Mouse (Mus musculus) heart, postnatal 4 days (tissue): ENCODE results near the gene Ifnlr1. TPM values are rescaled to one million over a fixed set of nuclear protein-coding genes. Genes with fewer than 3 reads are reported as not detected.
"Not testable (repeated sequence)": the region's sequence is repeated elsewhere in the genome, so short reads cannot be mapped to it uniquely, and the experiment has no call there.

ENCODE experiments used
- DNase-seq: peaks from one replicate; pipeline ENCODE4 v3.0.0; 2021
- total RNA-seq, 2 experiments: library from RNA; stranded (reverse); gene quantifications; 2 replicates each; pipeline ENCODE4 v1.2.3; 2021

Gene Ifnlr1
- total RNA-seq, 2 experiments from 2014 or later, result 2.3 to 3.2 TPM

- DNase-seq, result no peak
These were observed 474 bp downstream of the Ifnlr1 start for GRCm38 (mm10) chr4:135686568-135686953.

DNA sequence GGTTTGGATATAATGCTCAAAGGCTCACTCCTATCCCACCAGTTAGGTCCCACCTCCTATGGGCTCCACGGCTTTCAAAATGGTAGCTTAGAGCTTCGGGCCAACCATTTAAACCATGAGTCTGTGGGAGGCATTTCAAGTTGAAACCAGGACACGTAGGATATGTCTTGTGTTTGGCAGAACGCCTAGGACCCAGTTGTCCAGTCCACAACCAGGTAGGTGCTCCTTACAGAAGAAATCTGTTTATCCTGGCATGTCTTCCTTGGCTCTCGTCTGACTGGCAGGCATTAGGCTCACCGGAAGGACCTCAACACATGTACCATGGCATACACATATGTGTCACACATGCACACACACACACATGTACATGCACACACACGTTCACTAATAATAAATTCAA is 3.7 kb downstream of the Ifnlr1 start:
- DNase-seq, result no peak

DNA sequence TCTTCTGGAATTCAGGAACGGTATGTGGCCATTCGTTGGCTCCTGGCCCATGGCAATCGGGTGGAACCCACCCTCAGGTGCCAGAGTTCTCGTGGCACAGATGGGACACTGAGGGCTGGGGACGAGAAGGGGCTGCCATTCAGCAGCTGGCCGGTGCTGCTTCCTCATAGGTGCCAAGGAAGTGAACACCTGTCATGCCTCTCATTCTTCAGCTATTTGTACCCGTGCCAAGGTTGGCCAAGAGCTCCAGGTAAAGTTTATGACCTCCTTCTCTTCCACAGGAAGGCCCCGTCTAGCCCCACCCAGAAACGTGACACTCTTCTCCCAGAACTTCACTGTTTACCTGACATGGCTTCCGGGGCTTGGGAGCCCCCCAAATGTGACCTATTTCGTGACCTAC is 4.2 kb downstream of the Ifnlr1 start:
- no peak for DNase-seq

- no peak for DNase-seq
These were observed 6.8 kb downstream of the Ifnlr1 start for GRCm38 (mm10) chr4:135692916-135693315.

- no peak for DNase-seq
These were observed 12.4 kb downstream of the Ifnlr1 start for GRCm38 (mm10) chr4:135698498-135698897.

GRCm38 (mm10) chr4:135703497-135703896 is 17.4 kb downstream of the Ifnlr1 start:
- no peak for DNase-seq

DNA sequence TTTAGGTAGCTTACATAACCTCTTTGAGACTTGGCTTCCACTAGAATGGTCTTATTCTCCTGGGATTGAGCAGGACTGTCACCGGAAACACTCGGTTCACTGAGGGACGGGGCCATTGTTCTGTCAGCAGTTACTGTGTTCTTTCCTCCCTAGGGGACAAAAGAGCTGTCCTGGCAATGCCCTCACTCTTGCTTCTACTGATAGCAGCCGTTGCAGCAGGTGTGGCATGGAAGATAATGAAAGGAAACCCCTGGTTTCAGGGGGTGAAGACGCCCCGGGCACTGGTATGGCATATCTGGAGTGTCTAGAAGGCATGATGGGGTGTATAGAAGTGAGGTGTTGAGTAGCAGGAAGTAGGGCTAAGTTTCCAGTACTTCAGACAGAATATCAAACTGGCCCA is 17.9 kb downstream of the Ifnlr1 start:
- no peak for DNase-seq

DNA sequence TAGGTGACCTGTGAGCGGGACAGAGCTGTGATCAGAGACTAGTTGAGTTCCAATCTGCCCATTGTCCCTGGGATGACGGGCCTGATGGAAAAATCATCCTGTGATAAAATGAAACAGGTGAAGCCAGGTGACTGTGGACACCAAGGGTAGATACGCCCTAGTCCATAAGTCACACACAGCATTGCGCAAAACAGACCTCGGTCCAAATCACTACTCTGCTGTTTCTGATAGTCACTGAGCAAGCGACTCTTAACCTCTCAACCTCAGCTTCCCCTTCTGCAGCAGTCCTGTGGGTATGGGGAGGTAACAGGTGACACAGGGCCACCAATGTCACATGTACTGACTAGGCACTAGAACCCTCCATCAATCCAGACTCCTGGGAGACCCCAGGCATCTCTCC is 20.0 kb downstream of the Ifnlr1 start:
- DNase-seq, result no peak

DNA sequence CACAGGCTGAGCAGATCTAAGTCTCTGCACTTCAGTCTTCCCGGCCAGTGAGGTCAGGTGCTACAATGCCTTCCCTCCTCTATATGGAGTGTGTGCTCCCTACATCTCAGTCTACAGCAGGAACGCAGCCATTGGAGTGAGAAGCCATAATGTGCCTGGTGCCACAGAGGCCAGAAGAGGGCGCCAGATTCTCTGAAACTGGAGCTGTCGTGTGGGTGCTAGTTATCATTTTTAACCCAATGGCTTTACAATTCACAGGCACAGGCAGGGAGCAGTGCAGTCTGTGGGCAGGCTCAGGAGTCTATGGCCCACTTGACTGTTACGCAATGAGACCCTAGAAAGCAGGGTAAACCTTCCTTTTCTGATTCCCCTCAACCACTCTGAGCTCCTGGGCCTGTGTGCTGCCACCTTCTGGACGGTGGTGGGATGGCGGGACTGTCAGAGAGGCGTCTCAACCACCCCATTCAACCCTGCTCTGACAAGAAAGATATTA is 23.0 kb downstream of the Ifnlr1 start:
- peak; percentile 88 for DNase-seq

GRCm38 (mm10) chr4:135709621-135710020 is 23.5 kb downstream of the Ifnlr1 start:
- no peak for DNase-seq

DNA sequence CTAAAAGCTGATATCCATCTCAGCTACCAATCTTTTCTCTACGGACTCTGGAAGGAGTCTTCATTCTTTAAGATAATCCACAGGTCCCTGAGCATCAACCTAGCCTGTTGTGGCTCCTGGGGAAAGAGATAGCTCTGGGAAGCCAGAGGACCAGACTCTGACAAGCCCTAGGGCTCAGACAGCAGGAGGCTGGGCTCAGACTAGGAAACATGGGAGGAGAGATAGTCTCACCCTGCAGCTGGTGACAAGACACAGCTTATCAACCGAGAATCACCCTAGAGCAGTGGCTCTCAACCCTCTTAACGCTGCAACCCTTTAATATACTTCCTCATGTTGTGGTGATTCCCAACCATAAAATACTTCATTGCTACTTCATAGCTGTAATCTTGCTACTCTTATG is 24.3 kb downstream of the Ifnlr1 start:
- no peak for DNase-seq

GRCm38 (mm10) chr4:135714776-135715175 is 28.7 kb downstream of the Ifnlr1 start:
- DNase-seq, result peak; percentile 30

- not testable (repeated sequence) for DNase-seq
These were observed 30.4 kb downstream of the Ifnlr1 start for GRCm38 (mm10) chr4:135716438-135716837.

- DNase-seq, result no peak
These were observed 36.6 kb downstream of the Ifnlr1 start for GRCm38 (mm10) chr4:135722540-135723290.

GRCm38 (mm10) chr4:135726416-135726815 is 40.3 kb downstream of the Ifnlr1 start:
- DNase-seq, result no peak

GRCm38 (mm10) chr4:135727817-135728216 is 41.7 kb downstream of the Ifnlr1 start, which contains the start of gene Il22ra1:
Gene Il22ra1, plus strand, starts transcription at chr4:135728172.
- no peak for DNase-seq

DNA sequence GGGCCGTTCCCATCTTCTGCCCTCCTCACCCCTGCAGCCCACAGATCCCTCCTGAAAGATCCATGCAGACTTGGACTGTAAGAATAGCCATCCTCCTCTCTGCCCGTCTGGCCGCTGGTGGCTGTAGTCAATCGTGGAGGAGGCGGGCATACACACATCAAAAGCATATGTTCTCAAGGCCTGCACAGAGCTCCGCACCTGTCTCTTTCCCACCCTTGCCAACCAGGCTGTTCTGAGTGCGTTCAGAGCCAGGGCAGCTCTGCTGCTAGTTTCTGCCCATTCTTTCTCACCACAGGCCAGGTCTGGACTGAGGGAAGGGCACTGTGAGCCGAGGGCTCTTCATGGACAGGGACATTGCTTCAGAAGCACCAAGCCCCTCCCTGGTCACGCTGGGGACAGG is 44.1 kb downstream of the Ifnlr1 start:
- no peak for DNase-seq

GRCm38 (mm10) chr4:135730951-135731350 is 44.9 kb downstream of the Ifnlr1 start:
- no peak for DNase-seq

DNA sequence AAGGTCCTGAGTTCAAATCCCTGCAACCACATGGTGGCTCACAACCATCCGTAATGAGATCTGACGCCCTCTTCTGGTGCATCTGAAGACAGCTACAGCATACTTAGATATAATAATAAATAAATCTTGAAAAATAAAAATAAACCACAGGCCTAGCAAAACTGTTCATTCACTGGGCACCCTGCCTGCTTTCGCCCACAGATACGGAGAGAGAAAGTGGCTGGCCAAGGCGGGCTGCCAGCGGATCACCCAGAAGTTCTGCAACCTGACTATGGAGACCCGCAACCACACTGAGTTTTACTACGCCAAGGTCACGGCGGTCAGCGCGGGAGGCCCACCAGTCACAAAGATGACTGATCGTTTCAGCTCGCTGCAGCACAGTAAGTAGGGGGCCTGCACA is 47.8 kb downstream of the Ifnlr1 start:
- DNase-seq, result no peak

DNA sequence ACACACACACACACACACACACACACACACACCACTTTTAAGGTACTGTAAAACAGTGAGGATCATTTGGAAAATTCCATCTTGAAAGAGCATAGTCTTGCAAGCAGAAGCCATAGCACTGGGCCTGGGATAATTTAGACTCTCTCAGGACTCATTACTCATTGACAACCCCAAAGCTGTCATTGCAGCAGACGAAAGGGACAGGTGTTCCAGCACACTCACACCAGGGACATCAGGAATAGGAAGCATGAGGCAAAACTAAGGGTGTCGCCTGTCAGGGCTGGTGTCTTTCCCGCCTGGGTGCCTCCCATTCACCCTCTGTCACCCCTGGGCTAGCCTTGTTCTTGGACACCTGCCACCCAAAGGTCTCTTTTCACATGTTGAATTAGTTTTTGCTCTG is 50.8 kb downstream of the Ifnlr1 start:
- DNase-seq, result no peak

GRCm38 (mm10) chr4:135738237-135738636 is 52.1 kb downstream of the Ifnlr1 start:
- DNase-seq, result no peak

- DNase-seq, result no peak
These were observed 53.1 kb downstream of the Ifnlr1 start for GRCm38 (mm10) chr4:135739148-135739547.

DNA sequence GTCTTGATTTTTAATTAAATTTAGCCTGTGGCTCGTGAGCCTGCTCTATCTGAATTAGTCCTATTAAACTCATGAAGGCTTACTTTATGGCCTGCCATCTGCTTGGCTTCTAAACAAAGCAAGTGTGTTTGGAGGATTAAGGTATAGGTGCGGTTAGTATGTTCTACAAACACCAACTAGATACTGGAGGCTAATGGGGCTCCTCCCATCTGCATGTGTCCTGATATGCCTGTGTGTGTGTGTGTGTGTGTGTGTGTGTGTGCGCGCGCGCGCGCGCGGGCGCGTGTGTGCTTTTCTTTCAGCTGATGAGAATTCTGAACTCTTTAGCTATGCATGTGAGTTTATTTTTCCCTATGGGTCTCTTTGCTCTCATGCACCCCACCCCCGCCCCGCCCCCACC is 53.6 kb downstream of the Ifnlr1 start:
- DNase-seq, result no peak

DNA sequence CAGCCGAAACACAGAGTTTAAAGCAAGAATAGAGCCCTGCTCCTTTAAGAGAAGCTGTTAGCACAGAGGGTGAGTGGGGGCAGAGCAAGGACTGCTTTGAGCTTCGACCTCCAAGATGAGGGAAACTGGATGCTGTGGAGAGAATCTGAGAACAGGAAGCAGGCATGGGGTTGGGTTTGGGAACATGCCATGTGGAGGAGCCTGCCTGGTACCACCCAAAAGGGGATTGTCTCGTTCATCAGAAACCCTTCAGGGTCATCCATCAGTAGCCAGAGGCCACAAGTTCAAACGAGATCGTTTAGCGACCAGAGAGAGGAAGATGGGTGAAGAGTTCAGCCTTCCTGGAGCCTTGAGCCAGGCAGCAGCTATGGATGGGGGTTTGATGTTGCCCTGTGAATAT is 57.4 kb downstream of the Ifnlr1 start:
- DNase-seq, result no peak
